Mouse (Mus musculus) ES-CJ7 (cell line): Measurements from ENCODE around the gene Majin.
A peak's percentile ranks its signal among the peaks of the same experiment; 100 is the strongest.

Experiments used
- DNase-seq: peaks from one replicate; pipeline ENCODE4 v3.0.0; 2011; ENCODE audit warnings: low read depth, low spot score

Gene Majin

GRCm38 (mm10) chr19:6184131-6184530, at the start of gene Majin:
Gene Majin (plus strand): TSS chr19:6184388.
- DNase-seq: peak; percentile 79

GRCm38 (mm10) chr19:6136397-6136796, 47.8 kb upstream of the Majin start:
- no peak for DNase-seq

- no peak for DNase-seq
Observed at GRCm38 (mm10) chr19:6139701-6140100, 44.5 kb upstream of the Majin start.

- no peak for DNase-seq
Observed at GRCm38 (mm10) chr19:6140374-6140677, 43.9 kb upstream of the Majin start.

GRCm38 (mm10) chr19:6140678-6141393, 43.4 kb upstream of the Majin start, which contains the start of gene Batf2:
Gene Batf2 (plus strand): TSS chr19:6140983.
- DNase-seq: peak; percentile 98

GRCm38 (mm10) chr19:6141394-6141749, 42.8 kb upstream of the Majin start, which contains the start of gene Arl2:
Gene Arl2 (minus strand): TSS chr19:6141548.
- peak; percentile 97 for DNase-seq

- DNase-seq: no peak
Observed at GRCm38 (mm10) chr19:6144842-6145241, 39.3 kb upstream of the Majin start.

GRCm38 (mm10) chr19:6155174-6155573, 29.0 kb upstream of the Majin start:
- no peak for DNase-seq

- DNase-seq: no peak
Observed at GRCm38 (mm10) chr19:6156372-6156771, 27.8 kb upstream of the Majin start.

- no peak for DNase-seq
Observed at GRCm38 (mm10) chr19:6157220-6157619, 27.0 kb upstream of the Majin start.

GRCm38 (mm10) chr19:6163872-6164547, 20.2 kb upstream of the Majin start:
- no peak for DNase-seq

- DNase-seq: peak; percentile 59
Observed at GRCm38 (mm10) chr19:6166750-6167149, 17.4 kb upstream of the Majin start.

- peak; percentile 15 for DNase-seq
Observed at GRCm38 (mm10) chr19:6171215-6171614, 13.0 kb upstream of the Majin start.

- DNase-seq: no peak
Observed at GRCm38 (mm10) chr19:6174771-6175170, 9.4 kb upstream of the Majin start.

- DNase-seq: no peak
Observed at GRCm38 (mm10) chr19:6178775-6179174, 5.4 kb upstream of the Majin start.

GRCm38 (mm10) chr19:6181629-6182028, 2.6 kb upstream of the Majin start:
- peak; percentile 52 for DNase-seq

GRCm38 (mm10) chr19:6182534-6182933, 1.7 kb upstream of the Majin start:
- no peak for DNase-seq

GRCm38 (mm10) chr19:6204265-6204664, 20.1 kb downstream of the Majin start:
- DNase-seq: no peak

- no peak for DNase-seq
Observed at GRCm38 (mm10) chr19:6206716-6207115, 22.5 kb downstream of the Majin start.

- DNase-seq: no peak
Observed at GRCm38 (mm10) chr19:6216046-6216705, 32.0 kb downstream of the Majin start.

GRCm38 (mm10) chr19:6218606-6219005, 34.4 kb downstream of the Majin start:
- DNase-seq: no peak

GRCm38 (mm10) chr19:6226135-6226534, 41.9 kb downstream of the Majin start, which contains the start of gene Gpha2:
Gene Gpha2 (plus strand): TSS chr19:6226380.
- peak; percentile 94 for DNase-seq

- no peak for DNase-seq
Observed at GRCm38 (mm10) chr19:6226763-6227162, 42.6 kb downstream of the Majin start.
